Mouse (Mus musculus): ENCODE measurements around the gene Cdh23.

DNA sequence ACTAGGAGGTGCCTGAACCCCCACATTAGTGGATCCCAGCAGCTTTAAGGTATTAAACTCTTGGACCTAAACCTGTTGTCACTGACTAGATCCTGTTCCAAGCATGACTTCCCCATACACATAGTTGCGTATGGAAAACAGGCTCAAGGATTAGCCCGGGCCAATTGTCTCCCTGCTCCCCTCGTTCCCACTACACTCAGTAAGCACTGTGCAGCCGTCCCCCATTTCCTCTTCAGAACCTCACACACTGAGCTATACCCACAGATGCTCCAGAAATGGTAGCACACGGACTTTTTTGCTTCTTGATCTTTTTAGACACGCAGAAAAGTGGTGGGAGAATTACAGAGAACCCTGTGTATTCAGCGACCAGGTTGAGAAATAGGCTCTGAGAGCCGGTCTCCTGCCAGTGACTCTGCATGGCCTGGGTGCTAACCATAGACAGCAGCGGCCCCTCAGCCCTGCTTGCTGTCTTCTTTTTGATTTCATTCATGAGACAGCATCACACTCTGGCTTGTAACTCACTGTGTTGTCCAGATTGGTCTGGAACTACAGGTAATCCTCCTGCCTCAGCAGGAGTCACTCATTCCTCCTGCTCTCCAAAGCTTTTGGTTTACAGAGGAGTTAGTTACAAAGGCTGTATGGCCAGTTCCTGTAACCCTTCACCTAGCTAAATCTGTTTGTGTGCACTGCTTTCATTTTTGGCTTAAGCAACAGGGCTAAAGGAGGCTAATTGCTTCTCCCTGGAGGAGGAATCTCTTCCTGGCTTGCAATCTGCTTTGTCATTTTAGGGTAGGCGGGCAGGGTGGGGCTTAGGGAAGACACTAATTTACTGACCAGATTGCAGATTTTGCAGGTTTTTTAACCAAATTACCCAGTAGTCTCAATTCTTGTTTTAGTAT lies 413.9 kb downstream of the Cdh23 start:
- no peak for TF ChIP-seq CTCF (IDR thresholded peaks at IDR 0.05; ENCODE audit: low read depth)
- no peak for TF ChIP-seq EP300 (IDR thresholded peaks at IDR 0.05; ENCODE audit: low read depth)

Measured in heart, postnatal 0 days (tissue).